Mouse (Mus musculus) testis, adult 2 months (tissue): Measurements from ENCODE around the gene Acbd6.

Experiments used
- CTCF ChIP-seq: fragments of 200-500 bp; IDR thresholded peaks from 2 replicates; pipeline ENCODE4 v1.5.1; 2012; ENCODE audit warnings: low read depth, mild to moderate bottlenecking, inconsistent platforms, low read length, moderate library complexity; ENCODE audit not compliant: control insufficient read depth, insufficient read depth, insufficient replicate concordance
- POLR2A ChIP-seq: fragments of 200-500 bp; IDR thresholded peaks from 2 replicates; pipeline ENCODE4 v1.6.1; 2012; ENCODE audit warnings: low read depth, mild to moderate bottlenecking, inconsistent platforms, low read length, moderate library complexity; ENCODE audit not compliant: control insufficient read depth

DNA sequence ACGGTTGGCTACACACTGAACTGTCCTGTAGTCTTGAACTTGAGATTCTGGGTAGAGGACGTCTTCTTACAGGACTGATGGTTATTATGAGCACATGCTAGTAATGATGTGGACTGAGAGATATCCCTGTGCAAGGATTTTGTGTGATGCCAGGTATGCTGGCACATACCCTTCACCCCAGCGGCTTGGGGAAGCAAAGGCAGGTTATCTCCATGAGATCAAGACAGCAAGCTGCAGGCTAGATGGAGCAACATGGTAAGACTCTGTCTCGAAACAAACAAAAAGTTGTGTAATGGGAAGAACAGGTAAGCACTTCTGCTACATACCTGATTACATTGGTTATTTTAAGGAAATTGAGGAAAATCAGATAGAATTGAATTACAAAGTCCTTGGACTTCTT lies 2.1 kb downstream of the Acbd6 start:
- no peak for TF ChIP-seq POLR2A
- TF ChIP-seq CTCF, result no peak
